Mouse (Mus musculus) layer of hippocampus, postnatal 14 days (tissue): ENCODE measurements at regions not wholly inside any gene's neighbourhood (a gene's known extent, or its start where the extent isn't known, plus 50 kb on each side); places are given as distances from the start of the nearest gene placed in this dataset.

ENCODE experiments used
- DNase-seq, 2 experiments: peaks; one replicate each; pipeline ENCODE4 v3.0.0; 2021 to 2022; ENCODE audit warnings: low spot score in 2 of 2, mixed read lengths in 1 of 2

DNA sequence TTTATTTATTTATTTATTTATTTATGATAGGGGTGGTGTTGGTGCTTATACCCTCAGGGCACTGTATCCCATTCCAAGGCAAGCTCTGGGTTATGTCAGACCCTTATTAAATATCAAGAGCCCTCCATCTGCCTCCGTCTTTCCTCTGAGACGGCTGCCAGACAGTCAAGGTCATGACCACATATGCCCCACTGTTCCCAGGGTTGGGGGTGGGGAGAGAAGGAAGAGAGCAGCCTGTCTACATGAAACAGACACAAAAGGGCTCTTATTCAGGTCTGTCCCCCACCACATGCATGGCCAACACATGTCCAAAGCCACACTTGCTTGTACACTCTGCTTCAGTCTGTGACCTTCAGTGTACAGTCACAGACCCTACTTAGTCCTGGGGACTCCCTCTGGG, 632.9 kb upstream of the 3110018I06Rik start:
- no peak for DNase-seq

DNA sequence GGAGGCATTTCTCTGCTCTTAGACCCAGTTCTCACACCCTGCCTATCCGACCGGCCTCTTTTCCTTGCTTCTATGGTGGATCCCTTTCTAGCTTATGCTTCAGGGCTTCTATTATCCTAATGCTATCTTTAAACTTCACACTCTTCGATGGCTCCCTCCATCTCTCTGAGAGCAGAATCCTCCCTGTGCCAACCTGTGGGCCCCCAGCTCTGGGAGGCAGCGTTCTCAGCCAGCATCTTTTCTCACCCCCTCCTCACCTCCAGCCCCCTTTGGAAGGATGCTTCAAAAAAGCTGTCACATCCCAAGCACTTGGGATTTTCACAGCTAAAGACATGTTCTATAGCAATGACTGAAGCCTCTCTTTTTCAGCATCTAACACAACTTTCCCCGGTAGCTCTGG, 626.8 kb upstream of the 3110018I06Rik start:
- no peak for DNase-seq

- no peak for DNase-seq
Observed at GRCm38 (mm10) chr12:106864076-106864475, 624.4 kb upstream of the 3110018I06Rik start.

DNA sequence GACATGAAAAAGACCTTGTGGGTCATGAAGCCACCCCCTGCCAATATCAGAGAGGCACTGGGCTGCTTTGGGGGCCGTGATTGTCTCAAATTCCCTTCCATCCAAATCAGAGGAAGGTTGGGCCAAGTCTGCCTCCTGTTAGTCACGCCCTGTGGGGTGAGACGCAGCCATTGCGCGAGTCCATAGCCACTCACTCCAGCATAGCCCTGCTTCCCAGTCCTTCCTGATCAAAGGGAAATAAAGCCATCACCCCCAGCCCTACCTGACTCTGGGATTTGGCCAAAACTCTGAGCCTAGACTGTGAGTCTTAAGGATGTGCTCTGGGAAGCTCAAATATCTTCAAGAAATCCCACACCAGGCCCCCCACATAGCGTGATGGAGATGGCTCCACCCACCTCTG, 620.4 kb upstream of the 3110018I06Rik start:
- peak in 1 of 2 experiments; percentile 32 for DNase-seq

GRCm38 (mm10) chr12:106871481-106871880, 617.0 kb upstream of the 3110018I06Rik start:
- no peak for DNase-seq

DNA sequence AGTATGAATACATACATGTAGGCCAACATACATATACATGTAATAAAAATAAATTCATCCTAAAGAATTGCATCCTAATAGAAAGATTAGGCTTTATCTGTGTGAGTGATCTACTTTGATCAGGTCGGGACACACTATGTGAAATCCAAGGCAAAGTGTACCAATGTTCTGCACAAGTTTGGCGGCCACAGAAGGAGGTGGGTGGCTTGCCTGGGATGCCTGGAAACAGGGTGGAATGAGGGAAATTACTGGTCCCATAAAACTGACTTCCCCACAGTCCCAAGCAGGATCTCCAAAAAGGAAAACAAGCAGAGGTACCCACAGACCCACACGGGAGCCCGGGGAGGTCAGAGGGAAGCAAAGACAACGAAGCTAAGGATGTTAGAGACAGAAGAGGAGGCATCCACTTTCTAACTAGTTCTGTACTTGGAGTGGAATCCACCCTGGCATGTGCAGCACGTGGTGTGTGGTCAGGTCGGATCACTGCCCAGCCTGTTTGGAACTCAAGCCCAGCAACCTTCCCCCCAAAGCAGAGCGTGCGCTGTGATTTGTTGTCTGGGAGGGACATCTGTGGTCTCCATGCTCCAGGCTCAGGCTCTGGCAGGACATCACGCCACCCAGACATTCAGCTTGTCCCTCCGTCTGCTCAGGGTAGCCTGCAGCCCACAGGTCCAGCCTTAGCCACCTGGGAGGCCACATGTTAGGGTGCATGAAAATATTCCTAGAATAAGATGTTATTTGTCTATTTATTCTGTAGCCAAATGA, 615.3 kb upstream of the 3110018I06Rik start:
- peak; percentile 71 to 89 for DNase-seq

- no peak for DNase-seq
Observed at GRCm38 (mm10) chr12:106890319-106890718, 598.1 kb upstream of the 3110018I06Rik start.

DNA sequence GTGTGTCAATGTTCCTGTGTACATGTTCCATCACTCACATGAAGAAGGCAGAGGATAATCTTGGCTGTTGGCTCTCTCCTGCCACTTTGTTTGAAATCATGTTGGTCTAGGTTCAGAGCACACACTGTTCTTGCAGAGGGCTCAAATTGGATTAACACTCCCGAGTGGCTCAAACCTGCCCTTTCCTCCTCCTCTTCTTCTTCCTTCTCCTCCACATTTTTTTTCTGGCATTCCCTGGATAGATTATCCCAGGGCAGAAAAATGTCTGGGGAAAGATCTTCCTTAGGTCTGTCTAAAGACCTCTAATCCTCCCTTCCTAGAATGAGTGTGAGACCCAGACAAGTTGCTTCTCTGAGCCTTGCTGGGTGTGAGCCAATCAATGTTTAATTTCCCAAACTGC, 594.4 kb upstream of the 3110018I06Rik start:
- DNase-seq, result no peak

- no peak for DNase-seq
Observed at GRCm38 (mm10) chr12:106904202-106904601, 584.2 kb upstream of the 3110018I06Rik start.

GRCm38 (mm10) chr12:106912782-106913181, 575.6 kb upstream of the 3110018I06Rik start:
- DNase-seq, result no peak

DNA sequence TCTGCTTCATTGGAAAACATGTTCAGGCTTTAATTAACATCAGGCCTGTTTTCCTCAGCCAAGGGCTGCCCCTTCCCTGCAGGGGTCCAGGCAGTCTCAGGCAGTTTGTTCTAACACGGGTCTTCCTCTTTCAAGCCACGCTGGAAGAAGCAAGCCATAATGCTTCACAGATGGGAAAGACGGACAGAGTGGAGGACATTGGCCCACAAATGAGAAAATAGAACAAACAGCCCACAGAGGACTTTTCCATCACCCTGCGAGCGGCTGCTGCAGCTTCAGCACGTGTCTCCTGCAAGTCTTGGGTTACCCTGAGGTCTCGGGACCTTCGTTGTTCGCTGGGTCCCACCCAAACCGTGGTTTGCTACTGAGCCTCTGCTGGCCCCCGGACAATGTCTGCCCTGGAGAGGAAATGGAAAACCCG, 565.9 kb upstream of the 3110018I06Rik start:
- DNase-seq, result no peak

- DNase-seq, result no peak
Observed at GRCm38 (mm10) chr12:106928389-106928788, 560.0 kb upstream of the 3110018I06Rik start.

DNA sequence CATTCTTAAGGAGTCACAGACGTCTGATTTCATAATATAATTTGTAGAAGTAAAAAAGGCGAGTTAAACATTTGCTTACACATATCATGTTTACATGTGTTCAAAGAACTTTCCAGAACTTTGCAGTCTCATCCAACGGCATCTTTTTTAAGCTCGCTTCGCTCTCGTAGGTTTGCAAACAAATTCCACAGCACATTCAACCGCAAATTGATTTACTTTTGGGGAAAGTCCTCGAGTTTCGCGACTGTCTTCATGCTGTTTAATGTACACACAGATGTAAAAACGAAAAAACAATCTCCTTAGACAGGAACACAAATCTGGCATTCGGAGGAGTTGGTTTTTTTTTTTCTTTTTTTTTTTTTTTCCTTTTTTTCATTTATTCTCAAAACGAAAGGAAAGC, 559.3 kb upstream of the 3110018I06Rik start:
- no peak for DNase-seq

GRCm38 (mm10) chr12:106931591-106931990, 556.8 kb upstream of the 3110018I06Rik start:
- no peak for DNase-seq

DNA sequence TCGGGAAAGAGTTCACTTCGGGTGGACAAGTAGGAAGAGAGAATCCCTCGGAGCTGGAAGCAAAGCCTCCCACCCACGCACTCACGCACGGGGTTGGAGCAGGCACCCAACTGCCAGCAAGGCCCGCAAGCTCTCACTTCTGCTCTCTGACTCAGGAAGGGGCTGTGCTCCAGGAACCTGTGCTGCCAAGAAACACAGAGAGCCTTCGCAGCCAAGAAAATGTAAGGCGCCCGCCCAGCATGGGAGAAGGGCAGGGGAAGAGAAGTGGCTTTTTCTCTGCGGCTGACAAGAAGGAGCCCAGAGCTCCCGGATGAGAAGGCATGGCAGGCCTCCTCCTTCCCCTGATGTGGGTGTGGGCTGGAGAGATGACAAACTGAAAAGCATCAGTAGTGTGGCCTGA, 549.1 kb upstream of the 3110018I06Rik start:
- peak in 1 of 2 experiments; percentile 18 for DNase-seq

- no peak for DNase-seq
Observed at GRCm38 (mm10) chr12:106943874-106944273, 544.6 kb upstream of the 3110018I06Rik start.

GRCm38 (mm10) chr12:106952621-106953020, 535.8 kb upstream of the 3110018I06Rik start:
- no peak for DNase-seq

DNA sequence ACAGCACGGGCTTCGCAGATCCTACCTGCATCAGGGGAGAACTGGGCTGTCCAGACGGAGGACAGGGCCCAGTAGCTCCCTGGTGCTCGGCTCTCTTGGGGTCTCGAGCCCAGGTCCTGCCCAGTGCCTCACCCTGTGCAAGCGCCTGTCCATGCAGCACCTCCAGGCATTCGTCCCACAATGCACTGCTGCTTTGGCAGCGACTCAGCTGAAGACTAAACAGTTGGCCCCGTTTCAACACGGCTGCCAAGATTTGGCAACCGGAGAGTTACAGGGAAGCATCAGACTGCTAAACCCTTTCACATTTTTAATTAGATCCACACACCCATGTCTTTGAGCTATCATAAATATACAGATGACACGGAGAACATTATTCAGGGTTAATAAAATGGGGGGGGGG, 532.7 kb upstream of the 3110018I06Rik start:
- DNase-seq, result peak; percentile 65 to 75

DNA sequence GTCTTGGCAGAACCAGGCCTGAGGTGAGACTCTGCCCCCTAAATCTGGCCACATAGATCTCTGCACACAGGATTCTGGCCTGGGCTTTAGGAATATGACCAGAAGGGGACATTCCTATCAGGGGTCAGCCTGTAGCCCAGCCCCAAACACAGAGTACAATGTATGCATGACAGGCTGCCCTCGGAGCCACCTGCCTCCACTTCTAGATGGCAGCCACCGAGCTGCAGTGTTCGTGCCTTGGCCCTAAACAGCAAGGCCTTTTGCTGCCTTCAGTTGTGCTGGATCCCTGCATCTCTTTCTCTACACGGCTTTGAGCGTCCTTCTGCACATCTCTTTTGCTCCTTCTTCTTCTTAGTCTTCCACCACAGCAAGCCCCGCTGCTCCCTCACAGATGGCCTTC, 532.2 kb upstream of the 3110018I06Rik start:
- DNase-seq, result no peak

DNA sequence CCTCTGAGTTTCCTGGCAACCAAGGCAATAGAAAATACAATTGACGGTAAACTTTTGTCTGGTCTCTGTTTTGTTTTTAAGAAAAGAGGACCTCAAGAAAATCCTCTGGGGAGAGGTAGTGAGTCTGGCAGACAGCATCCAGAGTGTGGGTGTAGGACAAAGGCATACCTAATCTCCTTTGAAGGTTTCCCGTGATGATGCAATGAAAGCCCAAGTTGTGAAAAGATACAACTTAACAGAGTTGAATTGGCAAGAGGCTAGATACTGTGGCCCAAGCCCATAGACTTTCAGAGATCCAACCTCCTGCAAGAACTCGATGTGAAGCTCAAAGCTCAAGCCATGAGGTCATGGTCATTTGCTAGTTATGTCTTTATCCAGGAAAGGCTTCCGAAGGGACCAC, 526.4 kb upstream of the 3110018I06Rik start:
- no peak for DNase-seq

DNA sequence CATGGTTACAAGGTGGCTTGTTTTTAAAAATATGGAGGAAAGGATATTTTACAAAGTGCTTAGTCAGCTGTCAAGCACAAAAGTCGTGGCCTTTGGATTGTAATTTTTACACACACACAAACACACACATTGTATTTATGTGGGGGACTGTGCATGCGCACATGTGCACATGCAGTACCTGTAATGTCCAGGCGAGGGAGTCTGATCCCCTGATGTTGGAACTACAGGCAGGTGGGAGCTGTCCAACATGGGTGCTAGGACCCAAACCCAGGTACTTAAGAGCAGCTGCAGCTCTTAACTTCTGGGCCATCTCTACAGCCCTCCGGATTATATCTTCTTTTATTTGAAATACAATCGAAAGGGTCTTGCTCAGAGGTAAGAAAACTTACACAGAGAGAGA, 524.7 kb upstream of the 3110018I06Rik start:
- DNase-seq, result no peak

- no peak for DNase-seq
Observed at GRCm38 (mm10) chr12:106969873-106970272, 518.6 kb upstream of the 3110018I06Rik start.

DNA sequence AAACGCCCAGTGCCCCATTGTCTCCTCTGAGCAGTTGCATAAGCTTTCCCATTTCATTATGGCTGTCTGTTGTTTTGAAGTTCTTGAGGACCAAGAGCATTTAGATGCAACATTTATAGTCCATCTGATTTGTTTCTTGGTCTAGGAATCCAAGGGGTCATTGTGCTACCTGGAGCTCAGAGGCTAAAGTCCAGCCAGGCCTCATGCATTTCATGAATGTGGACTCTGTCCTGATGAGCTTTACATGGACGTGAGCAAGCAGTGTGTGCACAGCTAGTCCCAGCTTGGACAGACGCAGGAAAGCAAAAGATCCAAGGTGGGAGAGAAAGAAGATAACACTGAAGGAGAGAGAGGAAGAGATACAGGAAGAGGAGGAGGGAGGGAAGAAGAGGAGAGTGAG, 496.0 kb upstream of the 3110018I06Rik start:
- no peak for DNase-seq
